Mouse (Mus musculus): Measurements from ENCODE around the gene 4930503B20Rik. TPM values are rescaled to one million over a fixed set of nuclear protein-coding genes. Genes with fewer than 3 reads are reported as not detected.

The 4930503B20Rik gene
- not detected for total RNA-seq (2021)
- long read RNA-seq, experiment 1, result 0 reads
- long read RNA-seq, experiment 2, result 0 reads

DNA sequence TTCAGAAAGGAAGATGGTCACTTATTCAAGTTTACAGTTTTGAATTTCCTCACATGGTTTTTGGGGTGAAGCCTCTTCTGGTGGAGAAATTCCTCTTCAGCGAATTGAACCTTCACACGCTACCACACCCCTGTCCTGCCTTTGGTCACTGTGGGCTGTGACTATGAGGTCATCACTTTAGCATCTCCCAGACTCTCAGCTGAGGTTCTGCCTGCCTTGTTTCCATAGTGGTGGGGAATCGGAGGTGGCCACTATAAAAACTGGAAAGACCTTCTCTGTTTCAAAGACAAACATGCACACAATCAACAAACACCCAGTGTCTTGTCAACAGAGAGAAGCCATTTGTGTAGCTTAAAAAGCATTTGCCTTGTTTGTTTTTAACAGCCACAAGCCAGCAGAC, at the start of gene 4930503B20Rik:
Gene 4930503B20Rik (minus strand): TSS at position 101 of the 400 bp plus-strand sequence.
- Histone ChIP-seq H3K27ac (no peak within 1 kb of the TSS), H3K4me3 (no peak within 1 kb of the TSS)
- no peak for DNase-seq (ENCODE audit: low spot score in 2 of 2)
- TF ChIP-seq CTCF (conservative IDR thresholded peaks at IDR 0.05), result no peak

DNA sequence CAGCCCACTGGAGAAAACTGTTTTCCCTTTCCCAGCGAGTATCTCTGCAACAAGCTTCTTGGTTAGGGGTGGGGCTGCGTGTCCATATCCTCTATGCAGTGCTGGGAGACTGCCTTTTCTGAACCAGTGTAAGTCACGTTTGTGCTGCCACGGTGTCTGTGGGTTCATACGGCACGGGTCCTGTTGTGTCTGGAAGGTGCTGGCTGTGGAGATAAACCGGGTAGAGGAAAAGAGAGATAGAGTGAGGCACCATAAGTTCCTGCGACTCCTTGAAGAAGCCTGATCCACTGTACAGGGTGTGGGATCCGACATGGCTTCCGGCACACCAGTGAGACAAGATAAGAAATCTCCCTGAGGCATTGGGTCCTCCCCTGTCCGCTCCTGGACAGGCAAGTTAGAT, 48.9 kb upstream of the 4930503B20Rik start:
- no peak for DNase-seq (ENCODE audit: low spot score in 2 of 2)
- no peak overlapping the region for H3K4me3 ChIP-seq
- no peak for TF ChIP-seq CTCF (conservative IDR thresholded peaks at IDR 0.05)
- H3K27ac ChIP-seq, result no peak overlapping the region

DNA sequence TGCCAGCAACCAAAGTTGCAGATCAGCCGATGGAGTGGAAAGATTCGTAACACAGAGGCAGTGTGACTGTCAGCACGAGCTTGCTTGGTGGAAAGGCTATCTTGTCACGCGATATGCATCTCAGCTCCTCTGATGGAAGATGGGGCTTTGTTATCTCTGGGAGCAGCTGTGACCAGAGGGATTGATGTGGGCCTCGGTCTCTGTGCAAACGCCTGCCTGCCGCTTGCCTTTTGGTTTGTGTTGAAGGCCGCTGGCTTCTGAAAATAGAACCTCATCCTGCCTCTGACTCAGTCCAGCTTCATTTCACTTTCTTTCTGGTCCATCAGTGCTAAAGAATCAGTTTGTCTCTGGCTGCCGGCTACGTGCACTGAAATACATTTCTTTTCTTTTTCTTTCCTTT, 47.9 kb upstream of the 4930503B20Rik start:
- no peak overlapping the region for H3K4me3 ChIP-seq
- no peak overlapping the region for H3K27ac ChIP-seq
- TF ChIP-seq CTCF (conservative IDR thresholded peaks at IDR 0.05), result no peak
- DNase-seq (ENCODE audit: low spot score in 2 of 2), result no peak

DNA sequence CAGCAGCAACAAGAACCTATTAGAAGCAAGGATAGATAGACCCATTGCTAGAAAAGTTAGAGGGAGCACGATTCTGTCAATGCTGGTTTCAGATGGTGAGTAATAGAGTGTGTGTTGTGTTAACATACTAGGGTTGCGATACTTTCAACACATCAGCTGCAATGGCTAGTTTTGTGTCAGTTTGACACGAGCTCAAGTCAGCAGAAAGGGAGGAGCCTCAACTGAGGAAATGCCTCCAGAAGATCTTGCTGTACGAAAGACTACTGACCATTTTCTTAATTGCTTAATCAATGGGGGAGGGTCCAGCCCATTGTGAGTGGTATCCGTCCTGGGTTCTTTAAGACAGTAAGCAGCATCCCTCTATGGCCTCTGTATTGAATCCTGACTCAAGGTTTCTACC, 41.4 kb upstream of the 4930503B20Rik start:
- H3K27ac ChIP-seq, result no peak overlapping the region
- TF ChIP-seq CTCF (conservative IDR thresholded peaks at IDR 0.05), result no peak
- H3K4me3 ChIP-seq, result no peak overlapping the region
- no peak for DNase-seq (ENCODE audit: low spot score in 2 of 2)

DNA sequence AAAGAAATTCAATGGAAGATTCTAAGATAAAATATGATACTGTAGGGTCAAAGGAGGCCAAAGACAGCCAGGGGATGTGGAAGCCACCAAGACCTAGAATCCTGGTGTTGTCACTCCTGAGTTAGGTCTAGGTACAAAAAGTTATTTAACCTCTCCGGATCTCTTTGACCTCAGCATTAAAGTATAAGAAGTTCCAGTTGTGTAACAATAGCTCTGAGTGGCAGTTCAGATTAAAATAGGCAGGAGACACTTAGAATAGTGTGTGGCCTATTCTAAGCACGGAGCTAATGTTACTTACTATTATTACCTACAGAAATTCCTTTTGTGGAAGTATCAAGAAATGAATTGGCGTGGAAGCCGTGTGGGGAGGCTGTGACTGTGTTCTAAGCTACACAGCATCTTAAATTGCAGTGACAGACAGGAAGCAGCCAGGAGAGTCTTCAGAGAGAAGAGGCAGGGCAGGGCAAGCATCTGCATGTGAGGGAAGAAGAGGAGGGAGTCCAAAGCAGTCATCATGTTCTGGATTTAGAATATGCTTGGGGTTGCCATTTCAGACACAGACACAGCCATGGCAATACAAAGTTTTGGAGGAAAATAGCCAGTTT, 36.1 kb upstream of the 4930503B20Rik start:
- Histone ChIP-seq H3K4me3 (no peak overlapping the region), H3K27ac (no peak overlapping the region)
- TF ChIP-seq CTCF (conservative IDR thresholded peaks at IDR 0.05), result no peak
- no peak for DNase-seq (ENCODE audit: low spot score in 2 of 2)

DNA sequence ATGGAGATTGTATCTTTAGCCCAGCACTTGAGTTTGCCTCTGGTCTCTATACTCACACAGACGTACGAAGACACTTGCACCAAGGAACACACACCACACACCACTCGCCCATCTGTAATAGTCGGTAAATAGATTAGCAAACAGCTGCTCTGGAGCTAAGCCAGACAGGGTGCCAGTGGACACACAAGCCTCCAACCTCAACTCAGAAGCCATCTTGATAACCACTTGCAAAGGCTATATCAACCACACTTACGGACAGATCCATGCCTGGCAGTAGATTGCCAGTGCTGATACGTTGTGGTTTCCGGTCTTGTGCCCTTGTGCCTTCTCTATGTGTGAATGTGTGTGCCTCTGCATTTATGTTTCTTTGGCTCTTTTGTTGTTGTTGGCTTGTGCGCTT, 35.3 kb upstream of the 4930503B20Rik start:
- no peak overlapping the region for H3K27ac ChIP-seq
- no peak overlapping the region for H3K4me3 ChIP-seq
- TF ChIP-seq CTCF (conservative IDR thresholded peaks at IDR 0.05), result no peak
- no peak for DNase-seq (ENCODE audit: low spot score in 2 of 2)

DNA sequence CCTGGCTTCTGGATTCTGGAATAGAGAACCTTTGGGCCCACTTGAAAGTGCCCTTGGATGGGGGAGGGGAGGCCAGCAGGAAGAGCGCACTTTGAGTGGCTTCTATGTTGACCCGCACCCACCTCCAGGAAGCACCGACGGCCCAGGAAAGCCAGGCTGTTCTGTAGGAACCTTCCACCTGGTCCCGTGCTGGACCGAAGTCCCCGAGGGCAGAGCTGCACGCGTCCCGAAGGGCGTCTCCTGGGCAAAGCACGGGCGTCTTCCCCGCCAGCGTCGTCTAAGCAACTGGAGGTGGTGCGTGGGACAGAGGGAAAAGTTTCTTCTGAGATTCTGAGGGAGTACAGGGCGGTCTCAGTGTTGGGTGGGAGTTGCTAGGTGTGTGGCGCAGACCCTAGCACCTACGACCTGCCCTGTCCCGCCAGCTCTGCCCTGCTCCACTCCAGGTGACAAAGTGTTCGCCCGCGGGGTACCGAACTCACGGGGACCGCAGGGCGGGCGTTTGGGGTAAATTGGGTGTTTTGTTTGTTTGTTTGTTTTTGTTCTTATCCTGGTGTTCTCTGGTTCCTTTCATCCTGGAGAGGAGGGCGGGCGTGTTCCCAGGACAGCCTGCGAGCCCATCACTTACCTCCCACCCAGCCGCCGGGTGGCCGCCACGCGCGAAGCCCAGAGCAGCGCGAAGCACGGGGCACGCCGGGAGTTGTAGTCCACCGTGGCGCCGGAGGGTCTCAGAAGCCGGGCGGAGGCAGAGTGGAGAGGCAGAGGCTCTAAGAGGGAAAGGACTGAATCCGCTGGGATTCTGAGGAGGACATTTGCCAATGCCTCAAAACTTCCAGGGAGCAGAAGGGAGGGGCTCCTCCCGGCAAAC, 33.9 kb upstream of the 4930503B20Rik start, which contains the start of gene Samd13:
Gene Samd13 (minus strand): TSS at position 782 of the 865 bp plus-strand sequence.
- 0 out of 2 replicates have a peak within 1 kb of the TSS, but pooled peaks have one; percentile 20 for H3K27ac ChIP-seq
- TF ChIP-seq CTCF (conservative IDR thresholded peaks at IDR 0.05), result no peak
- DNase-seq (ENCODE audit: low spot score in 2 of 2), result peak in 1 of 2 experiments; percentile 57
- H3K4me3 ChIP-seq, result peak within 1 kb of the TSS; percentile 64

DNA sequence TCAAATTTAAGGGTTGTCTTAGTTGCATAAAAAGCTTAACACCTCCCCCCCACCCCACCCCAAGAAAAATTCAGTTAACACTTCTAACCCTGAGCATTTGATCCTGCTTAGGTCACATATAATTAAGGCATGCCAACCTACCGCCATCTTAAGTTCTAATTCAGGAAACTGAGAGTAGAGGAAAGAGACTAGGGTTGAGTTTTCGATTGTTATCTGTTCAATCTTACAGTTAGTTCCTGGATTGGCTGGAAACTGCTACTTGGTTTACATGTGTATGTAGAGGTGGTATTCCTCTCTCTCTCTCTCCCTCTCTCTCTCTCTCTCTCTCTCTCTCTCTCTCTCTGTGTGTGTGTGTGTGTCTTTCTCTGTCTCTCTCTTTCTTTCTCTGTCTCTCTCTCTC, 32.0 kb upstream of the 4930503B20Rik start:
- TF ChIP-seq CTCF (conservative IDR thresholded peaks at IDR 0.05), result no peak
- no peak overlapping the region for H3K27ac ChIP-seq
- no peak overlapping the region for H3K4me3 ChIP-seq
- DNase-seq (ENCODE audit: low spot score in 2 of 2), result no peak

DNA sequence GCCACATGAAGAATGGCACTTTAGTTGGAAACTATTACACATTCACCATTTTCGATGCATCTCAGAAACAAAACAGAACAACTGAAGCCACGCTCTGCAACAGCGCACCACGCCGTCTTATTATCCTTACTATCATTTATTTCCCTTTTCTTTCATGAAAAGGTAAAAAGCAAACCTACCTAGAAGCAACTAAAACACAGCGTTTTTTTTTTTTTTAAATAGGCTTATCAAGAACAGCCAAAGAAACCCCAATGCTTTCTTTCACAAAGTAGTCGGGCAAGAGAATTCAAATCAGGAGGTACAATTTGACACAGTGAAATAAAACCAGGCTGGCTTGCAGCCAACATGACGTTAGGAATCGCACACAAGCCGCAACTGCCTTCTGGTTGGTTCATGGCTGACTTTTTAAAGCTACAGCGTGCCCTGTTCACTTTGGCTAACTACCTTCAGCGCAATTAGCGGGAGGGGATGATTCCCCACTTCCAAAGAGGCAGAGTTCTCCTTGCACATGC, 31.1 kb upstream of the 4930503B20Rik start:
- DNase-seq (ENCODE audit: low spot score in 2 of 2), result peak; percentile 58 to 62
- H3K27ac ChIP-seq, result peak overlapping the region; percentile 72

DNA sequence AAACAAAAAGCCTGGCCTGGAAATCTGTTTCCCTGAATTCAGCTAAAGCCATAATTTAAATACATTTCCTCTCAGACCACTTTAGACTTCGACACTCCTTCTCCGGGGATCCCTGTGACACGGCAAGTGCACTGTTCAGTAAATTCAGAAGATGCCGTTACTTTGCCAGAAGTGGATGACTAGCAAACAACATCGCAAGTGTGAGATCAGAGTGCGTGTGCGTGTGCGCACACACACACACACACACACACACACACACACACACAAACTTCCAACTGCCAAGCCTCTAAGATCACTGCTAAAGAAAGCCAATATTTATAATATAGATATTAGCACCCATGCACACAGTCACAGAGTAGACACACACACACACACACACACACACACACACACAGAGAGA, 30.6 kb upstream of the 4930503B20Rik start:
- Histone ChIP-seq H3K4me3 (peak overlapping the region; percentile 53), H3K27ac (no peak overlapping the region)
- no peak for TF ChIP-seq CTCF (conservative IDR thresholded peaks at IDR 0.05)
- DNase-seq (ENCODE audit: low spot score in 2 of 2), result no peak

More for the DNA sequence above, 31.1 kb upstream of the 4930503B20Rik start:
- no peak for TF ChIP-seq CTCF (conservative IDR thresholded peaks at IDR 0.05)
- H3K4me3 ChIP-seq, result peak overlapping the region; percentile 53

DNA sequence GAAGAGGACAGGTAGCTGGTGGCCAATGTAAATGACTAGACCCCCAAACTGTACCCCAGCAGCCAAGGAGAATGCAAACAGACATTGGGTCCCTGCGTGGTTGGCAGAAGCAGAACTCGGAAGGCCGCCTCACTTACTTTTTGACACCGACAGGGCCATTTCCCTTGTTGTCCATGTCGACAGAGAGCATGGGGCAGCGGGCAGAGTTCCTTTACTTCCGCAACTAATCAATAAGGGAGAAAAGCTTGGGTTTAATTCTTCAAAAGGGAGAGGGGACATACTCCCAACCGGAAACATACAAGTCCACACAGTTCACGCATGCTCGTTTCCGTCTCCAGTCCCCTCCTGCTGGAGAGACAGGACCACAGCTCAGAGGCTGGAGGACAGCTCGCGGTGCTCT, 29.5 kb upstream of the 4930503B20Rik start:
- H3K4me3 ChIP-seq, result no peak overlapping the region
- no peak for TF ChIP-seq CTCF (conservative IDR thresholded peaks at IDR 0.05)
- no peak for DNase-seq (ENCODE audit: low spot score in 2 of 2)
- H3K27ac ChIP-seq, result no peak overlapping the region

DNA sequence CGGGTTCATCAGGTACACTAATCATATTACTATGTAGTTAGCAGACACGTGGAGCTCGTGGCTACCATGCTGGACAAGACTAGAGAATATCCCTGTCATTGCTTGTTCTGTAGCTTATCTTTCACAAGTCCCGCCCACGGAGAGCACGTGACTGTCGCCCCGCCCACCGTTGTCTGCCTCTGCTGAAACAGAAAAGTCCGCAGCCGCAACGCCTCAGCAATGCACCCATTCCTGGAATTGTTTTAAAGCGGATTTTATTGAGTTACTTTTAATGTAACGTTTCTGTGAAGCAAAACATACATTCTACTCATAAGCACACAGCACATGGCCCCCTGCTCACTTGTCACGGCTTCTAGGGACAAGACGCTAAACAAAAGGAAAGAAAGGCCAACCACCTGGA, 28.5 kb upstream of the 4930503B20Rik start:
- TF ChIP-seq CTCF (conservative IDR thresholded peaks at IDR 0.05), result no peak
- Histone ChIP-seq H3K4me3 (no peak overlapping the region), H3K27ac (no peak overlapping the region)
- no peak for DNase-seq (ENCODE audit: low spot score in 2 of 2)

DNA sequence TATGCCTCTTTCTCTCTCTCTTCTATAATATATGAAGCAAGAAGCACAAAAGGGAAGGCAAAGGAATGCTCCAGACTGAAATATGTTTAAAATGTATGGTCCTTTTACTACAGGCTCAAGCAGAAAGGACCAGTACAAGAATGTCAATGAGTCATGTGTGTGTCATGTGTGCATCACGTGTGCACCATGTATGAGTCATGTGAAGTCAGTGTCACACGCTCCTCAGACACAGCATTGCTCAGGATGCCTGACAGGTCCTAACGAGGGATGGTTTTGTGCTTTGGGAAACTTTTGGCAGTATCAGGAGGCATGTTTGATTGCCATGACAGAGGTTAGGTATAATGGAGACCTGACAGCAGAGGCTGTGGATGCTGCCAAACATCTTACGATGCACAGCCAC, 25.1 kb upstream of the 4930503B20Rik start:
- DNase-seq (ENCODE audit: low spot score in 2 of 2), result no peak
- Histone ChIP-seq H3K27ac (no peak overlapping the region), H3K4me3 (no peak overlapping the region)
- TF ChIP-seq CTCF (conservative IDR thresholded peaks at IDR 0.05), result no peak
